Mouse (Mus musculus): ENCODE data around the gene BC048403. TPM values are rescaled to one million over a fixed set of nuclear protein-coding genes. Genes with fewer than 3 reads are reported as not detected.

BC048403 gene
- polyA plus RNA-seq, 1 experiment from 2014 or later, result 2.8 TPM

DNA sequence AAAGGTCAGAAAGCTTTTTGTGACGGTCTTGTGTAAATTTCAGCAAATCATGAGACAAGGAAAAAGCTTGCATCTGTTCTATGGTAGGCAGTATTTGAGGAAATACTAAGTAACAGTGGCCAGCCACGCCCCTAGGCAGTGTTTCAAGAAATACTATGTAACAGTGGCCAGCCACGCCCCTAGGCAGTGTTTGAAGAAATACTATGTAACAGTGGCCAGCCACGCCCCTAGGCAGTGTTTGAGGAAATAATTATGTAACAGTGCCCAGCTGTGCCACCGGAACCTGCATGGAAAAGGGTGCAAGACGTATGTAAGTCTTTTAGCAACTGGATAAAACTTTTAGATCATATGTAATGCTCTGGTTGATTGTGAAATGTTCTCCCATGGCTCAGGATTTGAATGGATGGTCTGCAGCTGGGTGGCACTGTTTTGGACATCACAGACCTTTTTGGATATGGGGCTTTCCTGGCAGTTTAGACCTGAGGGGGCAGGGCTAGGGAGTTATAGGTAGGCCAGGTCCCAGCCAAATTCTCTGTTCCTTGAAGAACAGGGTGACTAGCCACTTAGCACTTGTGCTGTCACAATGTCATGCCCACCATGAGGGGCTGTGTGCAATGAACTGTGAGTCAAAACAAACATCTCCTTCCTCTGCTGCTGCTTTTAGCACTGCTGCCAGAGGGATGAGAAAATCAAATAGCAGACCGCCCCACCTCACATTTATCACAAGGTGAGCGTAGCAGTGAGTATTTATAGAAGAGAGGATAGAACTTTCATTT is 56.5 kb downstream of the BC048403 start:
- peaks cover 9% of the 10 kb centered on the region; the same call in 1 of the 2 replicates for H3K4me1 ChIP-seq
- H3K27ac ChIP-seq (replicated peaks), result no peak overlapping the region
- H3K27me3 ChIP-seq (replicated peaks; ENCODE audit: low read depth, poor library complexity, severe bottlenecking), result no peaks in the 10 kb centered on the region
- no peak for DNase-seq (ENCODE audit: low spot score)
- H3K36me3 ChIP-seq (replicated peaks), result peaks cover 43% of the 10 kb centered on the region
- 83% methylated on average over 8 of the region's 8 CpGs for WGBS
- no peaks in the 10 kb centered on the region for H3K9me3 ChIP-seq
- H3K4me3 ChIP-seq, result no peak overlapping the region

DNA sequence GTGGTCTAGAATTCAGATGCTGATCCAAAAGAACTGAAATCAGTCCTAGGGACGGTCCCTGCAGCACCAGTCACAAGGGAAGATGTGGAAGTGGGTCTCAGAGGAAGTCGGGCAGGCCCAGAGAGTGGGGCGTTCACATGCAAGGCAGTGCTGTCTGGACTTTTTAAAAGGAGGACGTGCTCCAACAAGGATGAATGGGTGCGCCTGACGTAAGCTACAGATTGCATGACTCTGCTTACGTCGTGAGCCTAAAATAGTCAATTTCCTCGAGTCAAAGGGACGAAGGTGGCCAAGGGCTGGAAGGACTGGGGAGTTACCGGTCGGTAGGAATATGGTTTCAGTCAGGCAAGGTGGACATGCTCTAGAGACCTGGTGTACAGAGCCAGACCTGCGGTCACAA is 60.3 kb downstream of the BC048403 start:
- no peaks in the 10 kb centered on the region for H3K9me3 ChIP-seq
- H3K27ac ChIP-seq (replicated peaks), result no peak overlapping the region
- peaks cover 9% of the 10 kb centered on the region; the same call in 1 of the 2 replicates for H3K4me1 ChIP-seq
- no peak for DNase-seq (ENCODE audit: low spot score)
- H3K4me3 ChIP-seq, result no peak overlapping the region
- peaks cover 40% of the 10 kb centered on the region for H3K36me3 ChIP-seq (replicated peaks)
- WGBS, result 93% methylated on average over 13 of the region's 13 CpGs
- no peaks in the 10 kb centered on the region for H3K27me3 ChIP-seq (replicated peaks; ENCODE audit: low read depth, poor library complexity, severe bottlenecking)

Other genes starting within 250 kb of the BC048403 start
- 29.8 and 30.1 TPM in 2 replicates for gene Tbk1, start 153.2 kb upstream of the BC048403 start, polyA plus RNA-seq (2016; fragmentation: Nextera tagmentation; extraction: Ambion mirVana)
- gene Xpot, start 113.6 kb upstream of the BC048403 start, polyA plus RNA-seq (2016; fragmentation: Nextera tagmentation; extraction: Ambion mirVana), result 58.3 and 59.8 TPM in 2 replicates
- gene D930020B18Rik, start 98.3 kb upstream of the BC048403 start, polyA plus RNA-seq (2016; fragmentation: Nextera tagmentation; extraction: Ambion mirVana), result 0.23 and 0.67 TPM in 2 replicates